ENCODE assay signal across 27 mouse cellular contexts in genomic region chr9:110162441-110162840, GRCm38 (mm10). TPM values are rescaled to one million over a fixed set of nuclear protein-coding genes. Genes with fewer than 3 reads are reported as not detected.
A peak's percentile ranks its signal among the peaks of the same experiment; 100 is the strongest.
DNase-seq lines count a peak whose midpoint lies in the region; ATAC-seq and TF ChIP-seq lines count a peak whose summit lies in the region.
"Had no signal": no experiment of that assay in that cellular context is flagged by ENCODE, and none has a peak within 500 bp of the region (broad histone marks: within the 10 kb centered on the region; RNA-seq: fewer than 3 reads in every experiment).

No protein-coding gene starts in this region.

- H3K27ac ChIP-seq in testis, adult 2 months (ENCODE audit: control insufficient read depth, insufficient read depth, low read depth, low read length) = peak overlapping the region; percentile 75
- no peak overlapping the region for H3K27ac ChIP-seq in stomach, postnatal 0 days (replicated peaks)
- H3K27ac ChIP-seq in forebrain, embryonic 11.5 days (ENCODE audit: low read depth, low read length) = no peak overlapping the region
- H3K27ac ChIP-seq: embryonic facial prominence, embryonic 13.5 days; forebrain, embryonic 15.5 days; heart, adult 2 months; heart, embryonic 13.5 days; hindbrain, embryonic 12.5 days; limb, embryonic 13.5 days; liver, embryonic 14.5 days; midbrain, embryonic 15.5 days; neural tube, embryonic 13.5 days had no signal

- H3K9ac ChIP-seq in stomach, postnatal 0 days (ENCODE audit: low read length) = no peak overlapping the region
- no peak overlapping the region for H3K9ac ChIP-seq in forebrain, embryonic 11.5 days (ENCODE audit: low read length)
- H3K9ac ChIP-seq: embryonic facial prominence, embryonic 13.5 days; forebrain, embryonic 15.5 days; heart, embryonic 13.5 days; hindbrain, embryonic 12.5 days; limb, embryonic 13.5 days; liver, embryonic 14.5 days; lung, embryonic 14.5 days; midbrain, embryonic 15.5 days; neural tube, embryonic 13.5 days had no signal

- 78% methylated on average over 5 of the region's 5 CpGs for WGBS in stomach, postnatal 0 days
- WGBS in forebrain, embryonic 11.5 days = 94% methylated on average over 5 of the region's 5 CpGs

- TF ChIP-seq CTCF in testis, adult 2 months (IDR thresholded peaks at IDR 0.05; ENCODE audit: control insufficient read depth, insufficient read depth, insufficient replicate concordance, low read depth, low read length) = no peak
- TF ChIP-seq CTCF in stomach, postnatal 0 days (IDR thresholded peaks at IDR 0.05; ENCODE audit: low read depth) = no peak

- peak; percentile 49 for DNase-seq in adrenal gland, adult 2 months
- DNase-seq in adrenal gland, postnatal 25 days = no peak
- no peak for DNase-seq in testis, postnatal 14 days (ENCODE audit: low spot score)
- DNase-seq in adrenal gland, postnatal 14 days = peak; percentile 50
- DNase-seq in stomach, postnatal 0 days (ENCODE audit: low spot score) = no peak
- DNase-seq in forebrain, embryonic 11.5 days (ENCODE audit: low spot score) = no peak
- DNase-seq in cerebellum, postnatal 4 days (ENCODE audit: low spot score in 2 of 2) = no peak
- DNase-seq: B cell, adult 2 months; cerebellum, adult 11 months; cerebellum, postnatal 10 days; gastrocnemius, postnatal 25 days; heart, adult 2 months; heart, postnatal 14 days; kidney, postnatal 4 days; lung, embryonic 14.5 days; retina, postnatal 1 day; right cerebral cortex, postnatal 25 days had no signal

- TF ChIP-seq POLR2A in testis, adult 2 months (IDR thresholded peaks at IDR 0.05; ENCODE audit: control insufficient read depth, low read depth, low read length) = no peak

- H3K36me3 ChIP-seq in testis, adult 2 months (ENCODE audit: control insufficient read depth, insufficient read depth, low read length) = peaks cover 1% of the 10 kb centered on the region; the same call in 1 of the 2 replicates
- peaks cover 15% of the 10 kb centered on the region; the same call in 1 of the 2 replicates for H3K36me3 ChIP-seq in stomach, postnatal 0 days (ENCODE audit: control insufficient read depth, insufficient read depth, low read length)
- H3K36me3 ChIP-seq in forebrain, embryonic 11.5 days (ENCODE audit: control insufficient read depth, insufficient read depth, low read length) = peaks cover 5% of the 10 kb centered on the region

- no peak overlapping the region for H3K4me2 ChIP-seq in stomach, postnatal 0 days (replicated peaks; ENCODE audit: low read depth)
- H3K4me2 ChIP-seq in forebrain, embryonic 11.5 days (ENCODE audit: low read depth, low read length, severe bottlenecking) = no peak overlapping the region
- H3K4me2 ChIP-seq: embryonic facial prominence, embryonic 13.5 days; forebrain, embryonic 15.5 days; heart, embryonic 13.5 days; hindbrain, embryonic 12.5 days; limb, embryonic 13.5 days; lung, embryonic 14.5 days; midbrain, embryonic 15.5 days; neural tube, embryonic 13.5 days had no signal

- H3K4me3 ChIP-seq in testis, adult 2 months (ENCODE audit: control insufficient read depth, low read depth, low read length) = no peak overlapping the region
- H3K4me3 ChIP-seq in stomach, postnatal 0 days (ENCODE audit: low read depth, low read length) = no peak overlapping the region
- no peak overlapping the region for H3K4me3 ChIP-seq in forebrain, embryonic 11.5 days (ENCODE audit: low read depth, low read length)
- H3K4me3 ChIP-seq: embryonic facial prominence, embryonic 13.5 days; forebrain, embryonic 15.5 days; heart, adult 2 months; heart, embryonic 13.5 days; hindbrain, embryonic 12.5 days; limb, embryonic 13.5 days; midbrain, embryonic 15.5 days; neural tube, embryonic 13.5 days had no signal

- H3K27me3 ChIP-seq in testis, adult 2 months (ENCODE audit: control insufficient read depth, insufficient read depth, low read length) = no peaks in the 10 kb centered on the region
- no peaks in the 10 kb centered on the region for H3K27me3 ChIP-seq in stomach, postnatal 0 days (ENCODE audit: control insufficient read depth, insufficient read depth, low read length)
- no peaks in the 10 kb centered on the region for H3K27me3 ChIP-seq in forebrain, embryonic 11.5 days (ENCODE audit: control insufficient read depth, insufficient read depth, low read length)
- H3K27me3 ChIP-seq: embryonic facial prominence, embryonic 13.5 days; forebrain, embryonic 15.5 days; heart, embryonic 13.5 days; hindbrain, embryonic 12.5 days; limb, embryonic 13.5 days; midbrain, embryonic 15.5 days; neural tube, embryonic 13.5 days had no signal

- H3K4me1 ChIP-seq in testis, adult 2 months (ENCODE audit: control insufficient read depth, insufficient read depth, low read length) = peaks cover 2% of the 10 kb centered on the region; the same call in 1 of the 2 replicates
- H3K4me1 ChIP-seq in stomach, postnatal 0 days (replicated peaks; ENCODE audit: control insufficient read depth, insufficient read depth) = no peaks in the 10 kb centered on the region
- H3K4me1 ChIP-seq in forebrain, embryonic 11.5 days (replicated peaks; ENCODE audit: control insufficient read depth, insufficient read depth, low read length) = no peaks in the 10 kb centered on the region
- H3K4me1 ChIP-seq: embryonic facial prominence, embryonic 13.5 days; forebrain, embryonic 15.5 days; heart, embryonic 13.5 days; hindbrain, embryonic 12.5 days; limb, embryonic 13.5 days; midbrain, embryonic 15.5 days; neural tube, embryonic 13.5 days had no signal

- no peak for TF ChIP-seq EP300 in stomach, postnatal 0 days (optimal IDR thresholded peaks at IDR 0.05)

- no peak for ATAC-seq in stomach, postnatal 0 days (ENCODE audit: low FRiP score, low TSS enrichment)
- no peak for ATAC-seq in forebrain, embryonic 11.5 days (replicated peaks; ENCODE audit: low FRiP score)
- ATAC-seq: forebrain, embryonic 15.5 days; intestine, postnatal 0 days; midbrain, embryonic 15.5 days had no signal

- no peaks in the 10 kb centered on the region for H3K9me3 ChIP-seq in stomach, postnatal 0 days (ENCODE audit: control insufficient read depth, low read length)
- H3K9me3 ChIP-seq in forebrain, embryonic 11.5 days (ENCODE audit: control insufficient read depth, low read length) = no peaks in the 10 kb centered on the region
- H3K9me3 ChIP-seq: embryonic facial prominence, embryonic 13.5 days; forebrain, embryonic 15.5 days; heart, embryonic 13.5 days; hindbrain, embryonic 12.5 days; limb, embryonic 13.5 days; midbrain, embryonic 15.5 days; neural tube, embryonic 13.5 days had no signal

RNA-seq across cellular contexts. Expression of gene Dhx30, which starts 44.8 kb away (rescaled TPM):
- total RNA-seq in adrenal gland, adult 2 months (2021) = 100 to 1,000 TPM in 1 of 2 experiments, 10 to 100 TPM in 1; 92.7 to 102 TPM
- 52.9 and 68.1 TPM in 2 replicates for polyA plus RNA-seq in adrenal gland, adult 2 months (2012; rRNA removed)
- total RNA-seq in adrenal gland, postnatal 25 days (2021) = 96.3 and 116 TPM in 2 replicates
- polyA plus RNA-seq in testis, adult 2 months (2012; rRNA removed) = 160 and 190 TPM in 2 replicates
- 82.6 and 95.2 TPM in 2 replicates for total RNA-seq in adrenal gland, postnatal 14 days (2021)
- 43.5 and 44.2 TPM in 2 replicates for polyA plus RNA-seq in stomach, postnatal 0 days (2015; fragmentation: Nextera tagmentation; extraction: Ambion mirVana)
- polyA plus RNA-seq in forebrain, embryonic 11.5 days (2014; fragmentation: Nextera tagmentation; extraction: Ambion mirVana) = 186 and 198 TPM in 2 replicates

RNA-seq across cellular contexts. Expression of gene Smarcc1, which starts 44.9 kb away (rescaled TPM):
- total RNA-seq in adrenal gland, adult 2 months (2021) = 10 to 100 TPM; 46.1 to 58.3 TPM
- polyA plus RNA-seq in adrenal gland, adult 2 months (2012; rRNA removed) = 20.8 and 26.4 TPM in 2 replicates
- 62.0 and 67.1 TPM in 2 replicates for total RNA-seq in adrenal gland, postnatal 25 days (2021)
- polyA plus RNA-seq in testis, adult 2 months (2012; rRNA removed) = 13.6 and 14.8 TPM in 2 replicates
- total RNA-seq in adrenal gland, postnatal 14 days (2021) = 55.9 and 57.0 TPM in 2 replicates
- 23.1 and 26.6 TPM in 2 replicates for polyA plus RNA-seq in stomach, postnatal 0 days (2015; fragmentation: Nextera tagmentation; extraction: Ambion mirVana)
- polyA plus RNA-seq in forebrain, embryonic 11.5 days (2014; fragmentation: Nextera tagmentation; extraction: Ambion mirVana) = 181 and 190 TPM in 2 replicates

Comparison
In these comparisons a context has a peak if more than half of its experiments do, and no peak if none do; other contexts are left out.
1. DNase-seq: peak in adrenal gland, adult 2 months (single experiment) and adrenal gland, postnatal 14 days (single experiment); none in adrenal gland, postnatal 25 days (single experiment), testis, postnatal 14 days (single experiment), stomach, postnatal 0 days (single experiment), forebrain, embryonic 11.5 days (single experiment) and cerebellum, postnatal 4 days (0 of 2).